Comparison of ENCODE assay signal across 20 mouse cellular contexts in the genomic region with DNA sequence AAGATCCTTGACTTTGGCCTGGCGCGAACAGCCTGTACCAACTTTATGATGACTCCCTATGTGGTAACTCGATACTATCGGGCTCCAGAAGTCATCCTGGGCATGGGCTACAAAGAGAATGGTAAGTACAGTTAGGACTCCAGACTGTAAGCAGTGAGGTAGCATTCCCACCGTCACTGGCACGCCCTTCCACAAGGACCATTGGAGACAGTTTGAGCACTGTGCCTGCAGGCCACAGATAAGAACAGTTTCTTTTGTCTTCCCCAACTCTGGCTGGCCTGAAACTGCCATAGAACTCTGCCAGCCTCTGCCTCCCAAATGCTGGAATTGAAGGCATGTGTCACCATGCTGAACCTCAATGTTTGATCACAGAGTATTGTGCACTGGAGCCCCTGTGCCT. TPM values are rescaled to one million over a fixed set of nuclear protein-coding genes. Genes with fewer than 3 reads are reported as not detected.
DNase-seq lines count a peak whose midpoint lies in the region; ATAC-seq and TF ChIP-seq lines count a peak whose summit lies in the region.
"Had no signal": no experiment of that assay in that cellular context is flagged by ENCODE, and none has a peak within 500 bp of the region (broad histone marks: within the 10 kb centered on the region; RNA-seq: fewer than 3 reads in every experiment).

No protein-coding gene starts in this region.

- H3K36me3 ChIP-seq in testis, adult 2 months (ENCODE audit: control insufficient read depth, insufficient read depth, low read length) = peaks cover 7% of the 10 kb centered on the region
- H3K36me3 ChIP-seq in liver, embryonic 16.5 days (ENCODE audit: control insufficient read depth, insufficient read depth) = peaks cover 2% of the 10 kb centered on the region

- DNase-seq in testis, postnatal 10 days (ENCODE audit: low spot score) = no peak
- no peak for DNase-seq in ovary, postnatal 36 days (ENCODE audit: low spot score)
- DNase-seq in right cerebral cortex, postnatal 14 days = no peak
- DNase-seq in gastrocnemius, postnatal 10 days = no peak
- DNase-seq: adrenal gland, postnatal 10 days; cerebellum, adult 11 months; cerebellum, postnatal 14 days; gastrocnemius, postnatal 25 days; lung, adult 2 months; right cerebral cortex, postnatal 4 days had no signal

- H3K4me2 ChIP-seq in liver, embryonic 16.5 days (ENCODE audit: low read depth, low read length) = peak overlapping the region; percentile 32; the same call in 1 of the 2 replicates
- H3K4me2 ChIP-seq: embryonic facial prominence, embryonic 15.5 days; kidney, embryonic 15.5 days; neural tube, embryonic 15.5 days had no signal

- H3K4me3 ChIP-seq in testis, adult 2 months (ENCODE audit: control insufficient read depth, low read depth, low read length) = peak overlapping the region; percentile 24; the same call in 1 of the 2 replicates
- no peak overlapping the region for H3K4me3 ChIP-seq in liver, embryonic 16.5 days (ENCODE audit: low read depth, low read length)
- H3K4me3 ChIP-seq: embryonic facial prominence, embryonic 15.5 days; kidney, embryonic 15.5 days; neural tube, embryonic 15.5 days had no signal

- H3K9me3 ChIP-seq in liver, embryonic 16.5 days (replicated peaks; ENCODE audit: control insufficient read depth, low read length) = no peaks in the 10 kb centered on the region
- H3K9me3 ChIP-seq: embryonic facial prominence, embryonic 15.5 days; kidney, embryonic 15.5 days; neural tube, embryonic 15.5 days had no signal

- no peaks in the 10 kb centered on the region for H3K4me1 ChIP-seq in testis, adult 2 months (ENCODE audit: control insufficient read depth, insufficient read depth, low read length)
- peaks cover 11% of the 10 kb centered on the region for H3K4me1 ChIP-seq in liver, embryonic 16.5 days (ENCODE audit: control insufficient read depth, low read depth, low read length)
- H3K4me1 ChIP-seq: embryonic facial prominence, embryonic 15.5 days had no signal

- H3K9ac ChIP-seq in liver, embryonic 16.5 days (ENCODE audit: low read depth, low read length) = no peak overlapping the region
- H3K9ac ChIP-seq: embryonic facial prominence, embryonic 15.5 days; kidney, embryonic 15.5 days; neural tube, embryonic 15.5 days had no signal

- peak; percentile 86 for ATAC-seq in erythroid progenitor cell, adult 5-6 weeks (replicated peaks; ENCODE audit: low FRiP score, poor library complexity, severe bottlenecking)
- peak; percentile 88 for ATAC-seq in liver, embryonic 16.5 days (ENCODE audit: low read depth)
- ATAC-seq: activated CD4-positive, CD25-positive, alpha-beta regulatory T cell, adult 4 months; intestine, embryonic 16.5 days; midbrain, embryonic 16.5 days had no signal

- peak overlapping the region; percentile 38 for H3K27ac ChIP-seq in testis, adult 2 months (ENCODE audit: control insufficient read depth, insufficient read depth, low read depth, low read length)
- peak overlapping the region; percentile 58 for H3K27ac ChIP-seq in liver, embryonic 16.5 days (ENCODE audit: low read length)
- H3K27ac ChIP-seq: embryonic facial prominence, embryonic 15.5 days; kidney, embryonic 15.5 days; neural tube, embryonic 15.5 days had no signal

- no peak for TF ChIP-seq POLR2A in testis, adult 2 months (IDR thresholded peaks at IDR 0.05; ENCODE audit: control insufficient read depth, low read depth, low read length)

- WGBS in liver, embryonic 16.5 days (ENCODE audit: insufficient replicate concordance) = 38% methylated on average over 6 of the region's 6 CpGs

- H3K27me3 ChIP-seq in testis, adult 2 months (ENCODE audit: control insufficient read depth, insufficient read depth, low read length) = no peaks in the 10 kb centered on the region
- no peaks in the 10 kb centered on the region for H3K27me3 ChIP-seq in liver, embryonic 16.5 days (ENCODE audit: control insufficient read depth, insufficient read depth, low read depth, low read length)
- H3K27me3 ChIP-seq: embryonic facial prominence, embryonic 15.5 days; kidney, embryonic 15.5 days; neural tube, embryonic 15.5 days had no signal

- no peak for TF ChIP-seq CTCF in testis, adult 2 months (IDR thresholded peaks at IDR 0.05; ENCODE audit: control insufficient read depth, insufficient read depth, insufficient replicate concordance, low read depth, low read length)

RNA-seq across cellular contexts. Expression of gene Mapk9, which starts 26.2 kb away (rescaled TPM):
- polyA plus RNA-seq in testis, adult 2 months (2012; rRNA removed) = 30.5 and 33.2 TPM in 2 replicates
- 18.9 and 21.6 TPM in 2 replicates for total RNA-seq in erythroid progenitor cell, adult 5-6 weeks (2015; ENCODE audit: low replicate concordance)
- total RNA-seq in erythroid progenitor cell, adult 5-6 weeks (2017; ENCODE audit: low replicate concordance) = 19.4 and 27.6 TPM in 2 replicates
- polyA plus RNA-seq in liver, embryonic 16.5 days (2015; fragmentation: Nextera tagmentation; extraction: Ambion mirVana) = 15.1 and 16.0 TPM in 2 replicates
- 10 to 100 TPM; 49.3 TPM for total RNA-seq in gastrocnemius, postnatal 10 days (2021)

RNA-seq across cellular contexts. Expression of gene Rasgef1c, which starts 28.9 kb away (rescaled TPM):
- polyA plus RNA-seq in testis, adult 2 months (2012; rRNA removed) = 0.69 and 0.93 TPM in 2 replicates
- not detected in 2 replicates for total RNA-seq in erythroid progenitor cell, adult 5-6 weeks (2015; ENCODE audit: low replicate concordance)
- 0.64 TPM in 1 of 2 replicates, not detected in the other for total RNA-seq in erythroid progenitor cell, adult 5-6 weeks (2017; ENCODE audit: low replicate concordance)
- not detected in 2 replicates for polyA plus RNA-seq in liver, embryonic 16.5 days (2015; fragmentation: Nextera tagmentation; extraction: Ambion mirVana)
- total RNA-seq in gastrocnemius, postnatal 10 days (2021) = 1 to 10 TPM; 1.5 to 1.7 TPM
- polyA plus RNA-seq: heart, embryonic 14.5 days had no signal
